Mouse (Mus musculus) hematopoietic stem cell, adult 5-6 weeks (primary cell): ENCODE measurements around the gene Zdhhc9. TPM values are rescaled to one million over a fixed set of nuclear protein-coding genes. Genes with fewer than 3 reads are reported as not detected.
"Not testable (repeated sequence)": the region's sequence is repeated elsewhere in the genome, so short reads cannot be mapped to it uniquely, and the experiment has no call there.

ENCODE experiments used
- ATAC-seq, 2 experiments: fragments of 125-278 bp in 1 of 2; replicated peaks in 1 of 2; 2 replicates each; pipeline ENCODE4 v1.8.0; 2016 to 2017; ENCODE audit warnings: inconsistent platforms in 2 of 2, mild to moderate bottlenecking in 2 of 2, moderate number of reproducible peaks in 2 of 2, low read depth in 1 of 2, moderate TSS enrichment in 1 of 2; ENCODE audit not compliant: low FRiP score in 2 of 2, poor library complexity in 2 of 2, severe bottlenecking in 2 of 2, insufficient read depth in 1 of 2, low TSS enrichment in 1 of 2
- total RNA-seq: library from RNA; stranded (forward); fragments of 172-1452, 232-1000 nt; gene quantifications from 2 replicates; pipeline ENCODE4 v1.2.3, GENCODE M21; 2017

The Zdhhc9 gene
- total RNA-seq: 7.8 and 8.8 TPM in 2 replicates

DNA sequence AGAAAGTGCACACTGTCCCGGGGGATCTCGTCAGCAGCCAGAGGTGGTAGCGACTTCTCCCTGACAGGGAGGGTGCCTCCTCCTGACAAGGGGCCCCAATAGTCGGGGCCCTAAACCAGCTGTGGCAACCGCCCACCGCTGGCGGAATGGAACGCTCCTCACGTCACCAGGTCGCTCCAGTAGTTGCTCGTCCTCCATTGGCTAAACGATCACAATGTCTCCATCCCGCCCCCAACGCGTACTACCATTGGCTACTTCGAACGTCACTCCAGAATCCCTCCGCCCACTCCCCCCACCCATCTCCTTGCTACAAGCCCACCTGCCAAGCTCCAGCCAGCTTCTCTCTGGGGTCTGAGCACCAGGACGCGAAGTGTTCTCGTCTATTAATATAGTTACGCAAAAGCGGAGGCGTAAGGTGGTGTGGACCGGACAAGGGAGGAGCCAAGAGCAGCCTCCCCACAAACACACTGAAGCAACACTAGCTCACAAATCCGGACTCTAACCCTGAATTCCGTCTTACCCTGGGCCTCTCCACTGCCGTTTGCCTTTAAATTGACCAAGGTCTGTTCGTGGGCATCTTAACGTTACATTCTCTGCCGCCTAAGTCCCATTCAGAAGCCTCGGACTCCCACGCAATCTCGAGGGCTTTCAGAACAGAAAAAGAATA is at the start of gene Zdhhc9:
Gene Zdhhc9 (minus strand): TSS at position 360 of the 667 bp plus-strand sequence.
- ATAC-seq: peak; percentile 100

DNA sequence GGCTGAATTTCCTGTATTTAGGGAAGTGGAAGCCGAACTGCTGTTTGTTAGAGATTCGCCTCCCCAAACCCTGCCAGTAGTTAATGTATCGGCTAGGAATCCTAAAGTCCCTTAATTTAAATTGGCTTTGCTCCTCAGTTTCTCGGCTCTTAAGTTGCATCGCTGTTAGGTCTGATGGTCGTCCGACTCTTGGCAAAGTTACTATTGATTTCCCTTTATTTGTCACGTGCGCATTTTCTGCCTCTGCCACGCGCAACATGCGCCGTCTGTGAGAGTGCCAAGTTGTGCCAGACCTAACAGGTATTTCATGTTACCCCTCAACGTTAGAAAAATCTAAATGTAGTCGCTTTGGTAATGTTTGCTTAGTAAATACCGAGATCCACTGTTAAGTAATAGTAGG is 48.3 kb upstream of the Zdhhc9 start:
- no peak for ATAC-seq

DNA sequence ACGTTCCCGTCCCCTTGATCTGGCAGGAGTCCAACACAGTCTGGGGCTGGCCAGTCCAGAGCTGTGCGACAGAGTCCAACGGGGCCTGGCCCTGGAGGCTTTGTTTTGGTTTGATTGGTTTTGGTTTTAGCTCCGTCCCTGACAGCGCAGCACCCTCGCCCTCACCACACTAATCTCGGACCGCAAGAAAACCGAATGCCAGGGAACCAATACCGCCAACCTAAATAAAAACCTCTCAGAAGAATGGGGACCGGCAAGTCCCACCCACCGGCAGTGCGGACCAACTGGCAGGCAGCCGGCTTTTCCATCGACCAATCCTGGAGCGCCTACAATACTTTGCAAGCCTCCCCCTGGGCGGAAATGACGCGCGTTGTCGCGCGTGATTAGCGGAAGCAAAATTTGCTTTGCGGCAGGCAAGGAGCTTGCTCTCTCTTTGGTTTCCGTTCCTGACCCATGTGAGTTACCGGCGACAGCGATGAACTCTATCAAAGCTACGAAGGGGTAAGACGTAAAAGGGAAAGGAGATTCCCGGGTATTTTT is 47.9 kb upstream of the Zdhhc9 start, which contains the start of gene Utp14a:
Gene Utp14a (plus strand): TSS at position 395 of the 540 bp plus-strand sequence.
- ATAC-seq: peak; percentile 98 to 100

DNA sequence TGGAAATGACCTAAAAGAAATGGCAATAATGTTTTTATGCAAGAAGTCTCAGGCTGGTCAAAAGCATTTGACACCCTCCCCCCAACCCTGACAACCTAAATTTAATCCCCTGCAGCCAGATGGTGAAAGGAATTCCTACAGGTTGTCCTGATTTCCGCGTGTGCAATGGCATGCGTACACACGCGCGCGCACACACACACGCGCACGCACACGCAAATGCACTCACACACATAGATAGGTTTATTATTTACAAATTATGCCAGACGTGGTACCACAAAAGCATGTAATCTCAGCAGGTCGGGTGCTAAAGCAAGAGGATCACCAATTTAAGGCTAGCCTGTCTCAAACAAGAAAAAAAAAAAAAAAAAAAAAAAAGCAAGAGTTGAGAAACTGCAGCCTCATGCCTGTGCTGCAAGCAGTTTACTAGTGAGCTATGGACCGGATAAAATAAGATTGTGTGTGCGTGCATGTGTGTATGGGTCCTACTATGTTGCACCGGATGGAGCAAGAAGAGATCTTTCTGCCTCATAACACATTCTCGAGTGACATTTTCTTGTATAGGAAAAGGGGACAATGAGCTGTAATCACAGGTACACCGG is 47.3 kb upstream of the Zdhhc9 start:
- ATAC-seq: peak; percentile 40 to 46; a peak in 2 of 4 replicates

DNA sequence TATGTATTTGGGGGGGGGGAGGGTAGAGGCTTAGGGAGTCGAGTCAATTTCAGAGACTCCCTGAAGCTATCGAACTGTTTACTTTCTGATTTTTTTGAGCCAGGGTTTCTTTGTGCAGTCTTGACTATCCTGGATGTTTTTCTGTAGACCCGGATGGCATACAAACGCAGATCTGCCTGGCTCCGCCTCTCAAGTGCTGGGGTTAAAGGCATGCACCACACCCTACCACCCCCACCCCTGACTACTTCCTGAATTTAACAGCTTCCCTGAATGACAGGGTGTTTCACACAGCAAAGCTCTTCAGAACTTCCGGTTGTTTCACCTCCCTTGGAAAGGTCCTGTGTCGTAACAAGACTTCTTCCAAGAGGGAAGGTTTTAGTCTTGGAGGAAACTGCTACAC is 25.7 kb upstream of the Zdhhc9 start:
- peak; percentile 84 to 92; a peak in 3 of 4 replicates for ATAC-seq

DNA sequence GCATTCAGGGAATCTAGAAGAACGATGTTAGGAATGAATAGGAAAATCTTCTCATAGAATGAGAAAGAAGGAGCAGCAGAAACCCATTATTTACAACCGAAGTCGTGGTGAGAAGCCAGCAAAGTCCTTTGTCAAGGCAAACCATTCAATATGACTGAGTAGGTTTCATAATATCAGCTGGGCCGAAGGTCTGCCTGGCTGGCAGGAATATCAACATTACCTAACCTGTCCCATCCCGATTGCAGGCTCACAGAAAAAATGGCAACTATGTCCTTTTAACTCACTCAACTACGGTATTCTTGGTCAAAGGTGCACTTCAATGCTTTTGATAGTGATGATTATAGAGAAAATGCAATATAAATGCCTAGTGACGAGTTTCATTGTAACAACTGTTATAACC is 17.5 kb upstream of the Zdhhc9 start:
- no peak for ATAC-seq

DNA sequence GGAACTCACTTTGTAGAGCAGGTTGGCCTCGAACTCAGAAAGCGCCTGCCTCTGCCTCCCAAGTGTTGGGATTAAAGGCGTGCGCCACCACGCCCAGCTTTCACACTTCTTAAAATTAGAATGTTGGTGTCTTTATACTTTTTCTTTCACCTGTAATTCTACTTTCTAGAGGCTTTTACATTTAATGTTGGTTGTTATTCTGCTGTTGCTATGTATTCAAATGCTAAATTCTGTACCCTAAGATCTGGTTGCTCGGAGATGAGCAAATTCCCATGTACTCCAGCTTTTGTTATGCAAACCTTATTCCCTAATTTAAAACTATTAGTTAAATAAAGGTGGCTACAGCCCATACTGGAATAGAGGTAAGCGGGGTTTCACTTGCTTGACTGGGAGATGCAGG is 14.0 kb upstream of the Zdhhc9 start:
- no peak for ATAC-seq

DNA sequence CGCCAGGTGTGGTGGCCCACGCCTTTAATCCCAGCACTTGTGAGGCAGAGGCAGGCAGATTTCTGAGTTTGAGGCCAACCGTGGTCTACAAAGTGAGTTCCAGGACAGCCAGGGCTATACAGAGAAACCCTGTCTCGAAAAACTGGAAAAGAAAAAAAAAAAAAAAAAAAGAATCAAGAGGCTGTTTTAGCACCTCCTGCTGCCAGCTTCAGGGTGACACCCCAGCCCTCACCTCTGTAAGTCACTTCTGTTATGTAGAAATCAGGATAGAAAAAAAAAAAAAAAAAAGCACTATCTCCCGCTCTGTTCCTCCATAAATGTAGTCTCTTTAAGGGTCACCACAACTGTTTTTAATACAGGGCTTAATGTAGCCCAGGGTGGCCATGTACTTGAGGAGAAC is 10.8 kb upstream of the Zdhhc9 start:
- ATAC-seq: no peak

DNA sequence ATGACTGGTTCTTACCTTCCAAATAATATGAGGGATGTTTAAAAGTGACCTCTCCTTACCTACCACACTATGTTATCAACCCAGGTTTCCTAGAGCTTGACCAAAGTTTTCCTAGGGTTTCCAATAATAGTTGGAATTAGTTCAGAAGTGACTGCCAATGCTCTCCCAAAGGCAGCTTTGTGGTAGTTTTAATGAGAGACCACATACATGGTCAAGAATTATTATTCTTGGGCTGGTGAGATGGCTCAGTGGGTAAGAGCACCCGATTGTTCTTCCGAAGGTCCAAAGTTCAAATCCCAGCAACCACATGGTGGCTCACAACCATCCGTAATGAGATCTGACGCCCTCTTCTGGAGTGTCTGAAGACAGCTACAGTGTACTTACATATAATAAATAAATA is 1.1 kb upstream of the Zdhhc9 start:
- not testable (repeated sequence) for ATAC-seq

DNA sequence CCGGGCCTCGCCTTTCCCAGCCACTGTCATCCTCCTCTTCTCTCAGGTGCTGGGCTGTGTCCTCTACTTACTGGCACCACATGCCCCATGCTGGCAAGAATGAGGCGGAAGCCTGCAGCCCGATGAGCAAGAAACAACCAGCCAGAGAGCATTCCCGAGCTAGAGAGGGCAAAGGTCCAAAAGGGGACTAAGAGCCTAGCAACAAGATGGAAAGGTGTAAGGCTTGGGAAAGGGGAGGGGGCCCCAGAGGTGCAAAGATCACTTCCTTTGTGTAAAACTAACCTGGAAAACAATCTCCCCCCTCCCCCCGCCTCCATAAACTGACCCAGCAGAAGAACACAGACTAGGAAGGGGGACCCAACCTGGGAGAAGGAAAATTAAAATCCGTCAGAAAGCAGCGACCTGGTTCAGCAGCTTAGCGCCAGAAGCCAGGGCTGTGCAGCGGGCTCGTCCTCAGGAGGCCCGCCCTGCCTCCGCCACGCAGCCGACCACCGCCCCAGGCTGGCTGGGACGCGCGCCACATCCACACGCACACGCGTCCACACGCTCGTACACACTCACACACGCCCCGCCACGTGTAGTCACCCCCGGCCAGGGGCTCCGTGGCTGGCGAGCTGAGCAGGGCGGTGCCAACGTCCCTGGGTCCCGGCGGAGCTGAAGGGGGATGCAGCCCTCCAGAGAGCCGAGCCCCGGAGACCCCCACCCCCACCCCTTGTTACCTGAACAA is 754 bp downstream of the Zdhhc9 start:
- peak in 1 of 2 experiments; percentile 23; a peak in 1 of 4 replicates for ATAC-seq

DNA sequence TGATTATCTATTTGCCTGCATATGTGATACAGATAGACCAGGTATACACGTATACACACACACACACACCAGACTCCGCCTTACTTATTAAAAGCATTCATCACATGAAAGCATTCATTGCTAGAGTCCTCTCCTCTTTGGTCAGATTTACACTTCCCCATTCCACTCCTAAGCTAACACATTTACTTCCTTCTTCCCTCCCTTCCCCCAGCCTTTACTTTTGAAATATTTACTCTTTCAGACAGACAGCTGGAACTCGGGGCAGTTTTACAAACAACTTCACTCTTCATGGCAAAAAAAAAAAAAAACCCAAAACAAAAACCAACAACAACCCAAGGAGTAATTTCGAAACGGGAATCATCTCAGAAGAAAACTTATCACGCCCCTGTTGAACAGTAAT is 4.2 kb downstream of the Zdhhc9 start:
- no peak for ATAC-seq

DNA sequence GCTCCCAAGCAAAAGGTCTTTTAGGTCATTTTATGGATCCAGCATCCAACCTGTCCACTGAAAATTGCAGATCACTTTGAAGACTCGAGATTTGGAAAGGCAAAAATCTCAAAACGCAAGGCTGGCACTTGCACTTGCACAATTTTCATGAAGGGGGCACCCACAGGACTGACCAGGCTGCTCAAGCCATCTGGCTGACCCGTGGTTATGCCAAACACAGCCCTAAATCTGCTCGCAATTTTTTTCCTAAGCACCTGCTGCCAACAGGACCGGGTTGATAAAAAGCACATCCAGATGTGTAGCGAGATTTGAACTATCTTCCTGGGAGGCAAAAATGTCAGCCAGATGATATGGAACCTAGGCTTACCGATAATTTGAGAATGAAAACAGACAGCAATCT is 4.9 kb downstream of the Zdhhc9 start:
- no peak for ATAC-seq

DNA sequence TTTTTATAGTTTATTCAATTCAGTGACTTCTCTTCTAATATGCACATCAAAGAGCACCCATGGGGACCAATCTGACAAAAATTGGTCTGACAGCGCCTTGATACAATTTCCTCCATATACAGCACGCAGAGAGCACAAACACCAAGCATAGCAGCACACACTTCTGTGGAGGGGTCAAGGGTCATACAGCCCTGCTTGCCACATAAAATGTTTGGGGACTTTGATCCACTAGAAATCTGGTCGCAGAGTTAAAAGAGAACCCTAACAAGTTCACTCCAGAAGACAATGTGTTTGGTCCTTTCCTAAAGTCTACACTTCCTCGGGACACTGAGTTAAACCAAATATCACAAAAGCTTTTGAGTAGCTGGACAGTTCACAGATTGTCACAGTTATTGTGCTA is 5.7 kb downstream of the Zdhhc9 start:
- no peak for ATAC-seq

DNA sequence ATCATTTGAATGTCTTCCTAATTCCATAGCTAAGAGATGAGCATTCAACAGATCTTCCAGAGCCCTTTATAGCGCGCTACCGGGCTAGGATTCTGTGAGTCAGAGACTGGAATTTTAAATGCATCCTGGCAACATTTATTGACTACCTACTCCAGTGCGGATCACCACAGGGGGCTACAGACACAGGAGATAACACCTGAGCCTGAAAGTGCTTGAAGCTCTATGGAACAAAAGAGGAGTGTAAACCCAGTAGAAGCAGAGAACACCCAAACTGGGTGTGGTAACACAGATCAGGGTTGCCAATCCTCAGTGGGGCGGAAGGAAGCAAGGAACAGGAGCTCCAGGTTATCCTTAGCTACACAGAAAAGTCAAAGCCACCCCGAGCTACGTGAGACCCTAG is 6.2 kb downstream of the Zdhhc9 start:
- ATAC-seq: no peak

DNA sequence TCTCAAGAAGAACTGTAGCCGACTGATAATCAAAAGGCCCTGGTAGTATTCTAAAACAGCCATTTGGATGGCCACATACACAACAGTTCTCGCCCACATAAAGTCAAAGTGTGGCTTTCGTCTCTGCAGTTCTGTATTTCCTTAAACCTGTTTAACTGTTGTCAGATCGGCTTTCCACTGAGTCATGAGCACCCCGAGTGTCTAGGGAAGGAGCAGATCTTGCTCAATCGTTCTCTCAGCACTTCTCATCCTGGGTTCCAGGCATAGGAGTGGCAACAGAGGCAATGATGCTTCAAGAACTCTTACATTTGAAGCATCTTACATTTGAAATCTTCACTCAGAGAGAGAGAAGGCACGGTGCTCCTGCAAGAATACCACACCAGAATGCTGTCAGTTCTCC is 6.7 kb downstream of the Zdhhc9 start:
- no peak for ATAC-seq

DNA sequence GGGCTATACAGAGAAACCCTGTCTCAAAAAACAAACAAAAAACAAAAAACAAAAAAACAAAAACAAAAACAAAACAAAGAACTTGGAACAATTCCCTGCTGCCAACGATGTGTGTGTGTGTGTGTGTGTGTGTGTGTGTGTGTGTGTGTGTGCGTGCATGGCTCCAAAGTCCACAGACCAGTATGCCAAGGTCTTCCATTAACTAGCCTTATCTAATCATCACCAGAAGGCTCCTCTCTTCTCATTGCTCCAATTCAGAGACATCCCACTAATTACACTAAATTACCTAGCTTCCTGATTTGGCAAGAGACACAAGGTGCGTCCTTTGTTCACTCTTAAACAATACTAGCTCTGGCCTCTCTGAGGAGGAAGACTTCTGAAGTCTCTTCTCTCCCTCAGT is 8.0 kb downstream of the Zdhhc9 start:
- ATAC-seq: no peak

DNA sequence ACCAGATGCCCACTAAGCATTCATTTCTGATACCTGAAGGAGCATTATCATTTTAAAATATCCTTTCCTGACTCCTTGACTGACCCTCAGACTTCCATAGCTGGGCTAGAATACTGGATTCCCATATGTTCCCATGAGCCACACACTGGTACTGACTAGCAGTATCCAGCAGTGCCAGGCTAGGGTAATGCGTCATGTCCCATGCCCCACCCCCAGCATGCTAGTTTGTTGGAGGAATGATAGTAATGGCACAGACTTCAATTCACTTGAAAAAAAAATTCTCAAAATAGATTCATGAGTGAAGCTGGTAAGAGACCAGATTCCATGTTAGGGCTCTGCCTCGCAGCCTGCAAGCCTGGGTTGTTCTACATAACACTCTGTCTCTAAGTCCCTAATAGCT is 9.7 kb downstream of the Zdhhc9 start:
- ATAC-seq: no peak

DNA sequence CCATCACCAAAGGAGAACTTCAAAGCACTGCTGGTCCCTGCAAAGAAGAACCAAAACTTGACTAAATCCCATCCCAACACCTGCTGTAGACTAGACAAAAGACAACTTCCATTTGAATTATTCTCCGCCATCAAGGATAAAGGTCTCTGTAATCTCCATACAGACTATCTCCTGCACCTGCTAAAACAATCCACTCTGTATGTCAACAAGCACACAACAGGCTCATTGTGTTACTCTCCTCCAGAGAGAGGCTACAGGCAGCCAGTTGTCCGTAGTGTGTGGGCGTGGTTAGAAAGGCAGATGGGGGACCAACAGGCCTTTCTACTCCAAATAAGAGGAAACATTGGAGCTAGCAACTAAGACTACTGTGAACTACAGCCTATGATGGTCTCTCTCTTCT is 10.8 kb downstream of the Zdhhc9 start:
- ATAC-seq: no peak
